Mouse (Mus musculus): ENCODE data around the gene 9330161L09Rik.

9330161L09Rik gene

DNA sequence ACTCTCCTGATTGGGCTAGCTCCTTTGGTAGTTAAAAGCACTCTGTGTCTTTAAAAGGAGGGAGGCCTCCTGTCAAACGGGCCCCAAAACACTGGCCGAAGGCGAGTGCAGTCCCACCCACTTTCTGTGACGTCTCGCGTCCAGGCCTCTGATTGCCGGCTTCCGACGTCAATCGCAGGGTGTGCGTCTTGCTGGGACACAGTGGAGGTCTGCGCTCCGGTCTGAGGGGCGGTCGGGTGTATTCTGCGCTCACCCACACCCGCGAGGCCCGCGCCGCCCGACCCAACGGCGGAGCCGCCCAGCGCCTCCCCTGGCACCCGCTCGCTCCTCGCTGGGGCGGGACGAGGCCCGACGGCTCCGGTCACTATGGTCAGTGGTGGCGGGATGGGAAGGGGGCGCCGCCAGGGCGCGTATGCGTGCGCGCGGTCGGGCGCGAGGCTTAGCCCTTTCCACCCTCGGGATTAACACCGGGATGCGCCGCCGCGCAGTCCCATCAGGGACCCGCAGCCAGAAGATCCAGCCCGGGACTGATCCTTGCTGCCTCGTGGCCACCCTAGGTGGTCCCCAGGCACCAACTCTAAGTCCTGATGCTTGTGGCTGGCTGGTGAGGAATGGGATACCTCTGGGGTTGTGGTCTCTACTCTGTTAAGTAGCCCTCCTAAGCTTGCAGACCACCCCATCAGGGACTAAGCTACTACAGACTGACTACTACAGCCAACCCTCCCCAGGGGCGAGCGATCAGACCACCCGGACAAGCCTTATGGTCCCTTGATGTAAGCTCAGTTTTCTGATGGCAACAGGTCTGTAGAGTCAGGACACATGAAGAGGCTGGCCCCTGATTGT lies 18.9 kb downstream of the 9330161L09Rik start, which contains the start of gene Otub2:
Otub2 (plus strand) TSS at position 178 of the 843 bp plus-strand sequence.
- DNase-seq: peak; percentile 98

DNA sequence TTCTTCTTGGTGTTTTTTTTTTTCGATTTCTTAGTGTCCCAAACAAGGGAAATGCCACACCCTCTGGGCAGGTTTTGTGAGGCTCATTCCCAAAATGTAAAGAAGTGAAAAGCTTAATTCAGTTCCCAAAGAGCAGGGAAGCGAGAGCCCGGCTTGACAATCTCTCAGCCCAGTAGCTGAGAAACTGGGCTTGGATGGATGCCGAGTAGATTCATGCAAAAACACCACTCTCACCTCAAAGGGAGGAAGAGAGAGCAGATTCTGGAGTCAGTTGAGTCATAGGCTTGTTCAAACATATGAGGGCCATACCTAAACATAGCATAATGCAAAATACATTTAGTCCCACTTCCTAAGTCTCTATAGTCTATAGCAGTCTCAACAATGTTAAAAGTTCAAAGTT lies 27.4 kb downstream of the 9330161L09Rik start:
- DNase-seq: no peak

DNA sequence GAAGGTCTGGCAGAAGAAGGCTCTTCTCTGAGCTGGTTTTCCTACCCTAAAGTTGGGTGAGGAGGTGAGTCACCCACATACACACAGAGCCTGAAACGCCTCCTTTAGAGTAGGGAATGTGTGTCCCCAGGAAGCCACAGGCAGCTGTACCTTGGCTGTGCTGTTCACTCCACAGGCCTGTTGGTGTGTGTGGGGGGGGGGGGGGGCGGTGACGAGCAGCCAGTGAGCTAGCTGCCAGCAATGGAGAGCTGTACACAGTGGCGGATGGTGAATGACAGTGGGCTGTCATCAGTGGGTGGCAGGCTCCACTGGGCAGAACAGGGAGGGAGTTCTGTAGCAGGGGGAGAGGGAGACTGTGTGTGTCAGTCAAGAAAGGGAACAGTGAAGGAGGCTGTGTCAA lies 30.8 kb downstream of the 9330161L09Rik start:
- no peak for DNase-seq

GRCm38 (mm10) chr12:103376124-103376523 lies 31.5 kb downstream of the 9330161L09Rik start:
- DNase-seq: no peak

DNA sequence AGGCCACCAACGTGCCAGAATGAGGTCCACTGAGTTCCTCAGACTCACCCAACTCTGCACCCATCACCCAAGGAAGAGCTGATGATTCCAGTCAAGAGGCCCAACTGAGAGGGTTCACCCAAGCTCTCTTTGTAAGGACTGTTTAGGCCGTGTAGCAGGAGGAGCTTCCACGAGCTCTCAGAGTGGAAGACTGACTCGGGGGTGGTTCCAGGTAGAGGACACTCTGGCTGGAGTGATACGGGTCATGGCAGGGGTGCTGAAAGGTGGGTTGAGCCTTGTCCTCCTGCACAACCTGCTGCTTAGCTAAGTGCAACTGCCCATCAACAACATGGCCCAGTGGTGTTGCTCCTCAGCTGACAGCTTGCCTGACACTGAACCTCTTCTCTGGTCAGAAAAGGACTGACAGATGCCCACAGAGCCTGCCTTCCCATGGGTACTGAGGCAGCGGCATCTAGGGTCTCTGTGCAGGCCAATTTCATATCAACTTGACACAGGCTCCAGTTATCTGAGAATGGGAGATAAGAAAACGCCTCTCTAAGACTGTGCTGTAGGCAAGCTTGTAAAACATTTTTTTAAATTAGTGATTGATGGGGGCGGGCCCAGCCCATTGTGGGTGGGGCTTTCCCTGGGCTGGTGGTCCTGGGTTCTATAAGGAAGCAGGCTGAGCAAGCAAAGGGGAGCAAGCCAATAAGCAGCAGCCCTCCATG lies 33.9 kb downstream of the 9330161L09Rik start:
- DNase-seq: no peak

DNA sequence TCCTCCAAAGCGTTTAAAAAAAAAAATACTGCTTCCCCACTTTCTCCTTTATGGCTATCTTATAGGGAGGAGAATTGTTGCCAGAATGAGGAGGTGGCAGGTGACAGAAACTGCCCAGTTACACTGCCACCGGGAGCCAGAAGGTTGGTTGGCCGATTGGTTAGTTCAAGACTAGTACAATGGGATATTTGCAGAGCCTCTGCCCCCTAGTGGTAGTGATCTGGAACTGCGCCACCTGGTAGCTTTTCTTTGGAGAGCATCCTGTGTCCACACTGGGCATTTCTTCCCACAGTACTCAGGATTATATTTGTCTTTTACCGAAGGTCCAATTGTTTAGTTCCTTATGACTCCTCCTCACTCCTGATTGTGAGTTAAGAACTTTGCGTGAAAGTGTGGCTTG lies 35.9 kb downstream of the 9330161L09Rik start:
- DNase-seq: peak in 1 of 2 experiments; percentile 62

DNA sequence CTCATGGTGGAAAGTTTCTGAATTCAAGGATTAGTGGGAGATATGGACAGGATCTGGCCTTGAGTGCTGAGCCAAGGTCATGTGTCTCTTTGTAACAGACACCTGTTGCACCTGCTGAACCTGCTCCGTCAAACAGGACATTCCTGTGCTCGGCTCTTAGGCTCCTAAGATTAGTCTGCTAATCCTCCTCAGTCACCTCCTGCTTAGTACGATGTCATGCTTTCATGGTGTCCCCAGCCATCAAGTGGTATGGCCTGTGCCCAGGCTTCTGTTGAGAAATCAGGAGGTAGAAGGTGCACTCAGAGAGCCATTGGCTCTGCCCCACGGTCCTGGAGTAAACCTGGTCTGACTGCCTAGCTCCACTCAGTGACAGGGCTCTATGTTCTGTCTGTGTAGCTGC lies 36.8 kb downstream of the 9330161L09Rik start:
- no peak for DNase-seq

DNA sequence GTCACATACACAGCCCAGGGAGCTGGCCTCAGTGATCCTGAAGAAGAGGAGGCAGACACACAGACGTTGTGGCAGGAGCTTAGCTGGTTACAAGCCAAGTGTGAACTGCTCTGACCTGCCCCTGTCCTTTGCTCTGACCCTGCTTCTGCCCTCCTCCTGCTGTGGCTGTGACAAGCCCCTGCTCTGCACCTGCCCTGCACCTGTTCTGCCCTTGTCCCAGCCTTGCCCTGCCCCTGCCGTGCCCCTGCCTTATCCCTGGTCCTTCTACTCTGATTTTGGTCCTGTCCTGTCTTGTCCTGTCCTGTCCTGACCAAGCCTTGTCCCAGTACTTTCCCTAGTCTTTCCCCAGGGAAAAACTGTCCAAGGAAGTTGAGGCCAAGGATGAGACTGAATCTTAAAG lies 38.8 kb downstream of the 9330161L09Rik start:
- DNase-seq: no peak

DNA sequence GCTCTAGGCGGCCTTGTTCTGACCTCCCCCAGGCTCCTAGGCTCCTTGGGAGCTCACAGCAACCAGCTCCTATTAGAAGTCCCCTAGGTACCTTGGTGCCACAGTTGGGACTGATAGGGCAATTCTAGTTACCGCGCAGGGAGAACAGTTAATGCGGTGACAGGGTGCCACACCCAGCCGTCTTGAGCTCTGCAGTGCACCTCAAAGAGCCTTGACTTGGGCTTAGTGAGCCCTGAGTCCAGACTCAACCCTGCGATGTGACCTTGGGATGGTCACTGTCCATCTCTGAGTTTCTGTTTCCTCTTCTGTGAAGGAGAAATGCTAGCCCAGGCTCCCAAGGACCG lies 39.3 kb downstream of the 9330161L09Rik start:
- no peak for DNase-seq

GRCm38 (mm10) chr12:103367620-103368325 lies 39.8 kb downstream of the 9330161L09Rik start:
- DNase-seq: peak; percentile 66 to 80

- DNase-seq: no peak
Measured at GRCm38 (mm10) chr12:103367171-103367570, 40.4 kb downstream of the 9330161L09Rik start.

DNA sequence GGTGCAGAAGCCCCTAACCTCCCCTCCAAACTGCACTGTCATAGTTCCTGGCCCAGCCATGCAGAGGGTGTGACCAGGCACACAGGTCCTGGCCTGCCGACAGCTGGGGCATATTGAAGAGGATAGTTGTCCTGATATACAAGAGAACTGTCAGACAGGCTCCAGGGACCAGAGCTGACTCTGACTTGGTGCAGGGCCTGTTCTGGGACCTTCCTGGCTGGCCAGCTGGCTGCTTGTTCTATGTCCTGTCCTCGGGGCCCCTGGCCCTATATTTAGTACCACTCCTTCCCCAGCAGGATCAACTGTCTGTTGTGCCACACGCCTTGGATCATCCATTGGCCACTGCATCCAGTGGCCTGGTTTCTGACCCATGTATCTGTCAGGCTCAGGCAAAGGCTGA lies 45.3 kb downstream of the 9330161L09Rik start:
- no peak for DNase-seq

DNA sequence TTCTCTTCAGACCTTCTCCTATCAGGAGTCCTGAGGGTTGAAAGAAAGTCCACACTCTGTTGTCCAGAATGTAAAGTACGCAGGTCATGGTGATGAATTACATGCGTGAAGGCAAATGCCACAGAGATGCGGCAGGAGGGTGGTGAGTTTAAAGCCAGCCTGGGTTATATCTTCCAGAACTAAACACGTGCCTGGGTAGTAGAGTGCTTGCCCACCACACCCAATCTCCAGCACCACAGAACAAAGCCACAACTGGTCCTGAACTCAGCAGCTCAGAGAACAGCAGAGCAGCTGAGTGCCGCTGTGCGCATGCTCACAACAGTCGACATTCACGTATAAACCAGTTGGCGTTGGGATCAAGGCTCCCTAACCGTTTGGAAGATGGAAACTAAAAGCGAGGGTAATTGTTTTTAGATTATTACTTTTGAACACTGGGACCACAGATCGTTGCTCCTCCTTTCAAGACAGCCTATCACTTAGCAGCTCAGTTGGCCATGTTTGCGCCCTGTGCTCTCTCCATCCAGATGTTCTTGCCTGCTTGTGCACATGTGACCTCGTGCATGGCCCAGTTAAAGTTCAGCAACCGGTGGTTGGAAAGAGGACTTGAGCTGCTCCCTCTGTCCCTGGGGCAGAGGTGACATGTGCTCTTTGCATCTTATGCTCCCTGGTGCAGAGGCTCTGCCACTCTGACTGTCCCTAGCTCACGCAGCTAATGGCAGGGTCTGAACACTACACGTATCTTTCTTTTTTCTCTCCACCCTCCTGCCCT lies 45.9 kb downstream of the 9330161L09Rik start:
- DNase-seq: no peak

DNA sequence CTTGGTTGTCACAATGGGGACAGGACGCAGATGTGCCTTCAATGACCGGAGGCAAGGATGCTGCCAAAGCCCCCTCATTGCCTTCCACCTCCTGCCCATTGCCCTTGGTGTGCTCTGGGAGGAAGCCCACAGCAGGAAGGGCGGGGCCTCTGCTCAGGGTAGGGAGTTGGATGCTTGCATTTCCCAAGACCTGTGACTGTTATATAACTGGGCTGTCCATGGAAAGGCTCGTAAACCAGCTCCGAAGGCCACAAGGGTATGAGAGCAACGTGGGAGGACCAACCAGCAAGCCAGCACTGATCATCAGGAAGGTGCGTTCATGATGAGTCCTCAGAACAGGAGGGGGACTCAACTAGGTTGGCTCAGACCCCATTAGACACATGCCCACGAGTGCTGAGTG lies 46.8 kb downstream of the 9330161L09Rik start:
- no peak for DNase-seq

- DNase-seq: no peak
Measured at GRCm38 (mm10) chr12:103358951-103359801, 48.4 kb downstream of the 9330161L09Rik start.

DNA sequence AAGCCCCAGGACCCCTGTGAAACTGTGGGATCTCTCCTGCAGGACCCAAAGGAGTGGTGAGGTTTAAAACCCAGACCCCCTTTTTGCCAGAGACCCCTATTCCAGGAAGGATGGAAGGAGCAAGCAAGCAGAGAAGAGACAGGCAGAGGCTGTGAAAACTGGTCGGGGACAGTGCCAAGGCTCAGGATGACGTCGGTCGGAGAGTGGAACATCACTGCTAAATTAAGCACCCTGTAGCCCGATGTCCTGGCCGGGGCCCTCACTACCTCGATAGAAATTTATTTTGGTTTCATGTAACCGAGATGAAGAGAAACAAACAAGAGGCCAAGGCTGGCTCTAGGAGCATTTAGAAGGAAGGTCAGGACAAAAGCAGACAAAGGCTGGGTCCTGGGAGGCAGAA lies 49.4 kb downstream of the 9330161L09Rik start:
- DNase-seq: no peak
